In genomic region chr2:58489275-58489674, GRCm38 (mm10) we compare ENCODE assay signal across 14 mouse cellular contexts. TPM values are rescaled to one million over a fixed set of nuclear protein-coding genes. Genes with fewer than 3 reads are reported as not detected.
DNase-seq lines count a peak whose midpoint lies in the region; ATAC-seq and TF ChIP-seq lines count a peak whose summit lies in the region.
"Had no signal": no experiment of that assay in that cellular context is flagged by ENCODE, and none has a peak within 500 bp of the region (broad histone marks: within the 10 kb centered on the region; RNA-seq: fewer than 3 reads in every experiment).

No protein-coding gene starts in this region.

- H3K27ac ChIP-seq in heart, postnatal 0 days (ENCODE audit: low read depth), result peak overlapping the region; percentile 64
- H3K27ac ChIP-seq: neural tube, embryonic 12.5 days had no signal

- TF ChIP-seq EP300 in heart, postnatal 0 days (IDR thresholded peaks at IDR 0.05; ENCODE audit: low read depth), result no peak

- H3K4me1 ChIP-seq in heart, postnatal 0 days (ENCODE audit: control insufficient read depth, insufficient read depth), result peaks cover 56% of the 10 kb centered on the region
- H3K4me1 ChIP-seq: megakaryocyte, embryonic 14.5 days; neural tube, embryonic 12.5 days had no signal

- DNase-seq in cerebellum, adult 11 months, result peak; percentile 16
- no peak for DNase-seq in cerebellum, postnatal 4 days (ENCODE audit: low spot score in 2 of 2)
- DNase-seq in gastrocnemius, adult 8-10 months (ENCODE audit: low spot score in 2 of 2), result peak; percentile 77 to 84
- peak; percentile 50 for DNase-seq in heart, postnatal 0 days (ENCODE audit: low spot score)
- peak; percentile 36 for DNase-seq in lung, postnatal 10 days
- DNase-seq in thymus, postnatal 36 days, result no peak
- no peak for DNase-seq in left cerebral cortex, postnatal 36 days (ENCODE audit: low spot score in 2 of 2)
- no peak for DNase-seq in thymus, postnatal 4 days

- ATAC-seq in heart, postnatal 0 days (ENCODE audit: insufficient read depth, low read depth), result peak; percentile 66
- ATAC-seq: Patski had no signal

- no peaks in the 10 kb centered on the region for H3K9me3 ChIP-seq in heart, postnatal 0 days (replicated peaks; ENCODE audit: control insufficient read depth, low read length)
- H3K9me3 ChIP-seq: neural tube, embryonic 12.5 days had no signal

- H3K4me3 ChIP-seq in heart, postnatal 0 days (ENCODE audit: low read depth, low read length), result no peak overlapping the region
- H3K4me3 ChIP-seq: megakaryocyte, embryonic 14.5 days; neural tube, embryonic 12.5 days had no signal

- WGBS in heart, postnatal 0 days, result 36% methylated on average over 9 of the region's 9 CpGs

- intact Hi-C loops in left cerebral cortex, postnatal 36 days (cut with DNase I), result no loop called here

- no peaks in the 10 kb centered on the region for H3K36me3 ChIP-seq in heart, postnatal 0 days (replicated peaks; ENCODE audit: control insufficient read depth, insufficient read depth, low read length)
- H3K36me3 ChIP-seq: neural tube, embryonic 12.5 days had no signal

- H3K9ac ChIP-seq in heart, postnatal 0 days (replicated peaks; ENCODE audit: low read depth, low read length), result no peak overlapping the region
- H3K9ac ChIP-seq: neural tube, embryonic 12.5 days had no signal

- H3K4me2 ChIP-seq in heart, postnatal 0 days (ENCODE audit: low read depth, low read length), result peak overlapping the region; percentile 33
- H3K4me2 ChIP-seq: neural tube, embryonic 12.5 days had no signal

- H3K27me3 ChIP-seq in heart, postnatal 0 days (ENCODE audit: control insufficient read depth, insufficient read depth, low read length), result no peaks in the 10 kb centered on the region
- H3K27me3 ChIP-seq: megakaryocyte, embryonic 14.5 days; neural tube, embryonic 12.5 days; Patski had no signal

- no peak for TF ChIP-seq CTCF in heart, postnatal 0 days (IDR thresholded peaks at IDR 0.05; ENCODE audit: low read depth)

RNA-seq across cellular contexts. Expression of gene Gm17409, which starts 19.4 kb away (rescaled TPM):
- not detected for total RNA-seq in gastrocnemius, adult 8-10 months (2022)
- not detected in 2 replicates for total RNA-seq in heart, postnatal 0 days (2014; rRNA removed; ENCODE audit: low replicate concordance)
- not detected in 2 replicates for polyA plus RNA-seq in heart, postnatal 0 days (2015; fragmentation: Nextera tagmentation; extraction: Ambion mirVana)
- total RNA-seq in left cerebral cortex, postnatal 36 days (2021), result not detected
- total RNA-seq: gastrocnemius, postnatal 4 days; layer of hippocampus, postnatal 10 days had no signal
- polyA plus RNA-seq: embryonic facial prominence, embryonic 14.5 days; neural tube, embryonic 12.5 days; Patski had no signal

Comparison
In these comparisons a context has a peak if more than half of its experiments do, and no peak if none do; other contexts are left out.
1. DNase-seq: peak in cerebellum, adult 11 months (single experiment), gastrocnemius, adult 8-10 months (2 of 2), heart, postnatal 0 days (single experiment) and lung, postnatal 10 days (single experiment); none in cerebellum, postnatal 4 days (0 of 2), thymus, postnatal 36 days (0 of 2), left cerebral cortex, postnatal 36 days (0 of 2) and thymus, postnatal 4 days (single experiment).